Mouse (Mus musculus) hindbrain, embryonic 10.5 days (tissue): ENCODE results near the gene Cntd1. TPM values are rescaled to one million over a fixed set of nuclear protein-coding genes. Genes with fewer than 3 reads are reported as not detected.
A peak's percentile ranks its signal among the peaks of the same experiment; 100 is the strongest.

ENCODE experiments used
- DNase-seq: peaks from one replicate; pipeline ENCODE4 v3.0.0-alpha.2; 2017; ENCODE audit warnings: low spot score
- H3K27ac ChIP-seq: fragments of 300-500 bp; sonication (generic); 2 replicates; pipeline ENCODE4 v1.5.1; 2016; ENCODE audit warnings: mild to moderate bottlenecking, moderate library complexity
- H3K27me3 ChIP-seq: fragments of 300-500 bp; sonication (generic); 2 replicates; pipeline ENCODE4 v1.6.1; 2016; ENCODE audit warnings: mild to moderate bottlenecking; ENCODE audit not compliant: poor library complexity, insufficient read depth, severe bottlenecking
- H3K36me3 ChIP-seq: fragments of 300-500 bp; sonication (generic); 2 replicates; pipeline ENCODE4 v1.6.1; 2016; ENCODE audit warnings: mild to moderate bottlenecking, moderate library complexity
- H3K4me1 ChIP-seq: fragments of 300-500 bp; sonication (generic); replicated peaks from 2 replicates; pipeline ENCODE4 v1.6.1; 2016; ENCODE audit warnings: mild to moderate bottlenecking
- H3K4me3 ChIP-seq: fragments of 300-500 bp; sonication (generic); 2 replicates; pipeline ENCODE4 v1.5.1; 2016; ENCODE audit warnings: mild to moderate bottlenecking, moderate library complexity
- H3K9me3 ChIP-seq: fragments of 300-500 bp; sonication (generic); 2 replicates; pipeline ENCODE4 v1.6.1; 2016; ENCODE audit warnings: mild to moderate bottlenecking, moderate library complexity
- WGBS: fragments of 180-500 bp; shearing (Covaris S2); methylation state at CpG from one replicate; pipeline ENCODE4 v1.1.7; 2016; 5-methylcytosine and 5-hydroxymethylcytosine counted together
- polyA plus RNA-seq: library from polyadenylated mRNA; unstranded; fragments of >200 nt; fragmentation: Nextera tagmentation; extraction: Ambion mirVana; gene quantifications from 2 replicates; pipeline ENCODE4 v1.2.1, GENCODE M21; 2016

Cntd1 gene
- polyA plus RNA-seq, 1 experiment from 2014 or later: 0.95 TPM

DNA sequence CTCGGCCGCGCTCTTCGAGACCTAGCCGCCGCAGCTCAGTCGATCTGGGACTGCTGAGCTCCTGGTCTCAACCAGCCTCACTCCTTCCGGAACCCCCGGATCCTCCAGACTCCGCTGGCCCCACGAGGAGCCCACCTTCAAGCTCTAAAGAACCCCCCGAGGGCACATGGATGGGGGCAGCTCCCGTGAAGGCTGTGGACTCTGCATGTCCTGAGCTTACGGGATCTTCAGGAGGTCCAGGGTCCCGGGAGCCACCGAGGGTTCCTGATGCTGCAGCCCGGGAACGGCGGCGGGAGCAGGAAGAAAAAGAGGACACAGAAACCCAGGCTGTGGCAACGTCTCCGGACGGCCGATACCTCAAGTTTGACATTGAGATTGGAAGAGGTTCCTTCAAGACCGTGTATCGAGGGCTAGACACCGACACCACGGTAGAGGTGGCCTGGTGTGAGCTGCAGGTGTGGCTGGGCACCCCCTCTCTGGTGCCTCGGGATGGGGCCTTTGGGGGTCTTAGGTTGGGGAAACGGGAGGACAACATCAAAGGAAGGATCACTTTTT is 17.9 kb upstream of the Cntd1 start:
- Histone ChIP-seq H3K9me3 (no peaks in the 10 kb centered on the region), H3K36me3 (peaks cover 27% of the 10 kb centered on the region), H3K4me3 (peak overlapping the region; percentile 66), H3K4me1 (peaks cover 70% of the 10 kb centered on the region), H3K27ac (peak overlapping the region; percentile 85), H3K27me3 (peaks cover 52% of the 10 kb centered on the region)
- no peak for DNase-seq
- WGBS: under 1% methylated on average over 30 of the region's 30 CpGs

DNA sequence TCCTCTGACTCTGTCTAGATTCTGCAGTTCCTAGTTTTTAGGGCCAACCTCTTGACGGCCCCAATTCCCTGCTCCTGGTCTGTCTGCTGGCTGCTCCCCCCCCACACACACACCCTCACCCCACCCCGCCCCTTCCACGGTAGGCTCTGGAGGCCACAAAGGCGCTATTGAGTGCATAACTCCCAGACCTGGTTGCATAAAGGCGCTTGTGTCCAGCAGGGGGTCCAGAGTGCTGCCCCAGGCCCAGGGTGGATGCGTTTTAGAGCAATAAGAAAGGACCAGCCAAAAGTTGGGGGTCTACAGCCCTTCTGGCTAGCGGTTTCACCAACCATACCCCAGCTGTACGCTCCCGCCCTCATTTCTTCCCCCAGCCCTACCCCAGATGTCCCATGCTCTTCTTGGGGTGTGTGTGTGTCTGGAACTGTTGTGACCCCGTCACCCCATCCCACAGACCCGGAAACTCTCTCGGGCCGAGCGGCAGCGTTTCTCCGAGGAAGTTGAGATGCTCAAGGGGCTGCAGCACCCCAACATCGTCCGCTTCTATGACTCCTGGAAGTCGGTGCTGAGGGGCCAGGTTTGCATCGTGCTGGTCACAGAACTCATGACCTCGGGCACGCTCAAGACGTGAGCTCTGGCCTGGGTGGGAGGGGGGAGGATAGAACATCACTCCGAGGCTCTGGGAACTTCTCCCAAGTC is 16.4 kb upstream of the Cntd1 start:
- WGBS: under 1% methylated on average over 24 of the region's 24 CpGs
- DNase-seq: peak; percentile 51
- Histone ChIP-seq H3K27ac (peak overlapping the region; percentile 54), H3K4me3 (peak overlapping the region; percentile 66), H3K4me1 (peaks cover 73% of the 10 kb centered on the region), H3K9me3 (no peaks in the 10 kb centered on the region), H3K27me3 (peaks cover 65% of the 10 kb centered on the region), H3K36me3 (peaks cover 15% of the 10 kb centered on the region)

DNA sequence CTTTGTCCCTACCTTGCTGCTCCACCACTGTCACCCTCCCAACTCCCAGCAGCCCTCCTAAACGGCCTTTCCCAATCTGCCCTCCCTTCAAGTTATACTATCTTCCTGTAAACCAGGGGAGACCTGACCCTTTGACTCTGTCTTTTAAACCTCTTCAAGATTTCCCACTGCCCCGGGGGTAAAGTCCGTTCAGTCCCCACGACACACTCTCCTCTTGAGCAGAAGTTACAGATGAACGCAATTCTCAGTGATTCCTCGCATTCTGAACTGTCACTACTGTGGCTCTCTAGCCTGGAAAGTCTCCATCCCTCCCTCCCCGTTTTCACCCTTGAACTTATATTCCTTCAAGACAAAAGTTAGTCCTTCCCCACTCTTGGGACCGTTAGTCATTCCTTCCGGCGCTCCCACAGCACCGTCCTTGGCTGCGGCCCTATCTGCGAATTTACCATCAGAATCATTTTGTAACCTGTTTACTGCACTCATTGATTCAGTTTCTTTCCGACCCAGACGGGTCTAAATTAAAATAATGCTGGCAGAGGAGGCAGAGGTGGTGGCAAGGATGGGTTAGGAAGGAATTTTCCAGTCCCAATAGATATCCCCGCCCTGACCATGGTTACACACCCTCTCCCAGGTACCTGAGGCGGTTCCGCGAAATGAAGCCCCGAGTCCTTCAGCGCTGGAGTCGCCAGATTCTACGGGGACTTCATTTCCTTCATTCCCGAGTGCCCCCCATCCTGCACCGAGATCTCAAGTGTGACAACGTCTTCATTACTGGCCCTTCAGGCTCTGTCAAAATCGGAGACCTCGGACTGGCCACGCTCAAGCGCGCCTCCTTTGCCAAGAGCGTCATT is 15.4 kb upstream of the Cntd1 start:
- Histone ChIP-seq H3K27me3 (peaks cover 72% of the 10 kb centered on the region), H3K4me3 (peak overlapping the region; percentile 66), H3K27ac (no peak overlapping the region)

DNA sequence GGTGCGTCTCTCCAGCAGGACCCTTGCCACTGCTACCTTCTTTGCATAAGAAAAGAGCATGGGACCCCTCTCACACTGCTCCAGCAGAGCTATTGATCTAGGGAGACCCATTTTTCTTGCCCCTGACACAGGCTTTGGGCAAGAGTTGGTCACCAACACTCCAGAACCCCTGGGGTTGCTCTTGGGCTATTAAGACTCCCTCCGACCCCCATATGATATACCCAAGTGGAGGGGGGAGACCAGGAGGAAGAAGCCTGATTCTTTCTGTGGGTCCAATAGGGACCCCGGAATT is 14.9 kb upstream of the Cntd1 start:
- Histone ChIP-seq H3K27me3 (peaks cover 78% of the 10 kb centered on the region), H3K4me1 (peaks cover 69% of the 10 kb centered on the region), H3K4me3 (peak overlapping the region; percentile 66), H3K27ac (no peak overlapping the region), H3K9me3 (no peaks in the 10 kb centered on the region), H3K36me3 (peaks cover 5% of the 10 kb centered on the region; the same call in 1 of the 2 replicates)
- WGBS: 10% methylated on average over 3 of the region's 3 CpGs
- no peak for DNase-seq

More for the DNA sequence above, 15.4 kb upstream of the Cntd1 start:
- peak; percentile 45 for DNase-seq
- H3K4me1 ChIP-seq: peaks cover 73% of the 10 kb centered on the region
- H3K9me3 ChIP-seq: no peaks in the 10 kb centered on the region
- peaks cover 11% of the 10 kb centered on the region for H3K36me3 ChIP-seq
- 3% methylated on average over 32 of the region's 32 CpGs for WGBS

DNA sequence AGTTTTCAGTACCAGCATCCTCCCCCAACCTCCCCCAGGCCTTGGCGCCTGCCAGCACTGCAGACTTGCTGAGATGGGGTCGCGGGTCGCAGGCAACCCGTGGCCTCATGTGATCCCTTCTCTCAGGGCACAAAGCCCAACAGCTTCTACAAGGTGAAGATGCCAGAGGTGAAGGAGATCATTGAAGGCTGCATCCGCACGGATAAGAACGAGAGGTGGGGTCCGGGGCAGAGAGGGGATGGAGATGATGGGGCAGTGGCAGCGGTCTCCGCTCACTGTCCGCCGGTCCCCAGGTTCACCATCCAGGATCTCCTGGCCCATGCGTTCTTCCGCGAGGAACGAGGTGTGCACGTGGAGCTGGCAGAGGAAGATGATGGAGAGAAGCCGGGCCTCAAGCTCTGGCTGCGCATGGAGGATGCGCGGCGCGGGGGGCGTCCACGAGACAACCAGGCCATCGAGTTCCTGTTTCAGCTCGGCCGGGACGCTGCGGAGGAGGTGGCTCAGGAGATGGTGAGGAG is 13.8 kb upstream of the Cntd1 start:
- peak; percentile 53 for DNase-seq
- 2% methylated on average over 31 of the region's 31 CpGs for WGBS
- peak overlapping the region; percentile 53 for H3K4me3 ChIP-seq
- H3K36me3 ChIP-seq: no peaks in the 10 kb centered on the region
- H3K4me1 ChIP-seq: peaks cover 66% of the 10 kb centered on the region
- peak overlapping the region; percentile 69 for H3K27ac ChIP-seq
- H3K27me3 ChIP-seq: peaks cover 80% of the 10 kb centered on the region
- no peaks in the 10 kb centered on the region for H3K9me3 ChIP-seq

DNA sequence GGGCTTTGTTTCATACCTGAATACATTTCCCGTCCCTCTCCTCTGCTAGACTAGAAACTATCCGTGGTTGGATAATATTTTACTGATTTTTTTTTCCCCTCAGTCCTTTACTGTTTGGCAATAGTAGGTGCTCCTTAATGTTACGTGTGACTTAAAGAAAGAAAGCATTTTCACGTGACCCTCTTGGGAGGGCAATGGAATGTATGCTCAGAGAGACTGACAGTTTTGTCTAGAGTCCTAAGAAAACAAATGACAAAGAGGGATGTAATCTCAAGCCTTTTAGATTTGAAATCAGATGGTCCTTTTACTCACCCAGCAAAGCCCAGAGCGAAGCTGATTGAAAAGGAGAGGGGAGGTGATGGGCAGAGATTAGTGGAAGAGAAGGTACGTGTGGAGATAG is 12.9 kb upstream of the Cntd1 start:
- 0 out of 2 replicates have a peak overlapping the region, but pooled peaks have one; percentile 53 for H3K4me3 ChIP-seq
- no peak overlapping the region for H3K27ac ChIP-seq
- WGBS: 18% methylated on average over 6 of the region's 6 CpGs
- H3K9me3 ChIP-seq: no peaks in the 10 kb centered on the region
- H3K36me3 ChIP-seq: no peaks in the 10 kb centered on the region
- peaks cover 77% of the 10 kb centered on the region for H3K27me3 ChIP-seq
- H3K4me1 ChIP-seq: peaks cover 58% of the 10 kb centered on the region
- DNase-seq: no peak

DNA sequence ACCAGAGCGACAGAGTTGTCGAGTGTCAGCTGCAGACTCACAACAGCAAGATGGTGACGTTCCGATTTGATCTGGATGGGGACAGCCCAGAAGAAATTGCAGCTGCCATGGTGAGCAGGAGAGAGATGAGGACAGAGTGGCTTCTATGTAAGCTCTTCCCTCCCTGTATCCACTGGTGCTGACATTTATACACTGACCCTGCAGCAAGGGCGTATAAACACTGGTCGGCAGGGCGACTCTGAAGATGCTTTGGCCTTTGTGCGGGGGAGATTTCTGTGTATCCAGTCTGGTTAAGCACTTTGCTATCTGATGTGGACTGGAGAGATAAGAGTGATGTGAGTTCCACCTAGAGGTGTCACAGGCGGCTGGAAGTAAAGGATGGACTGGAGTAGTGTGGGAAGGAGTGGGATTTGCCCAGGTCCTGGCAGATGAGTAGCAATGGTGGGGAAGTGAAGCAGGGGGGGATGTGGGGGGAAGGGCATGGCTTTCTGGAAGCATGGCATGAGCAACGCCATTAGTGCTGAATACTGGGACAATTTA is 9.2 kb upstream of the Cntd1 start:
- peak; percentile 39 for DNase-seq

DNA sequence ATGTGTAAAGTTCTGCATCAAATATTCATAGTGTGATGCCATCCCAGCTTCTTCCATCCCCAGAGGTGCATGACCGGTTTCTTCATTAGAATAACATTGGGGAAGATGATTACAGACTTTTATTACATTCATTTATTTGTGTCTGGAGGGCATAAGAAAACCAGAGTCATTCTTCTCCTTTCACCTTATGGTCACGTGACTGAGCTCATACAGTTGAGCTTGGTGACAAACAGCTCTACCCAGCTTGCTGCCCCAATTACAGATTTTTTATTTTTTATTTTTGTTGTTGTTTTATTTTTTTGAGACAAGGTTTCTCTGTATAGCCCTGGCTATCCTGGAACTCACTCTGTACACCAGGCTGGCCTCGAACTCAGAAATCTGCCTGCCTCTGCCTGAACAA is 6.4 kb upstream of the Cntd1 start:
- H3K4me1 ChIP-seq: peaks cover 30% of the 10 kb centered on the region
- DNase-seq: no peak
- H3K27ac ChIP-seq: no peak overlapping the region
- no peak overlapping the region for H3K4me3 ChIP-seq
- peaks cover 16% of the 10 kb centered on the region for H3K36me3 ChIP-seq
- H3K9me3 ChIP-seq: no peaks in the 10 kb centered on the region
- peaks cover 36% of the 10 kb centered on the region for H3K27me3 ChIP-seq
- 87% methylated on average over 3 of the region's 3 CpGs for WGBS

More for the DNA sequence above, 9.2 kb upstream of the Cntd1 start:
- 34% methylated on average over 10 of the region's 10 CpGs for WGBS
- no peaks in the 10 kb centered on the region for H3K36me3 ChIP-seq
- H3K4me3 ChIP-seq: 0 out of 2 replicates have a peak overlapping the region, but pooled peaks have one; percentile 18
- peaks cover 41% of the 10 kb centered on the region for H3K27me3 ChIP-seq
- peaks cover 24% of the 10 kb centered on the region for H3K4me1 ChIP-seq
- H3K27ac ChIP-seq: no peak overlapping the region; the same call in 1 of the 2 replicates
- no peaks in the 10 kb centered on the region for H3K9me3 ChIP-seq

DNA sequence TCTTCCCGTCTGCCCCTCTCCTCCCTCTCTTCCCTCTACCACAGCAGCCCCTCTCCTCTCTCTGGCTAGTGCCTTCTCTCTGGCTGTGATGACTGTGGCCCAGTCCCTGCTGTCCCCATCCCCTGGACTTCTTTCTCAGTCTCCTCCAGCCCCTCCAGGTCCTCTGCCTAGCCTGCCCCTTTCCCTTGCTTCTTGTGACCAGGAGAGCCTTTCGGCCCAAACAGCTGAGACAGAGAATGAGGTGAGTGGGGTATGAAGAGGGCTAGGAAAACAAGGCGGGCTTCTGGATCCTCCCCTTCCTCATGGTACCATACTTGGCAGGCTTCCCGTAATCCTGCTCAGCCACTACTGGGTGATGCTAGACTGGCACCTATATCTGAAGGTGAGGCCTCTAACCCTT is 3.5 kb upstream of the Cntd1 start:
- Histone ChIP-seq H3K4me1 (peaks cover 39% of the 10 kb centered on the region), H3K27ac (no peak overlapping the region), H3K9me3 (no peaks in the 10 kb centered on the region), H3K27me3 (peaks cover 33% of the 10 kb centered on the region), H3K4me3 (no peak overlapping the region), H3K36me3 (peaks cover 16% of the 10 kb centered on the region)
- no peak for DNase-seq
- WGBS: 76% methylated on average over 4 of the region's 4 CpGs

DNA sequence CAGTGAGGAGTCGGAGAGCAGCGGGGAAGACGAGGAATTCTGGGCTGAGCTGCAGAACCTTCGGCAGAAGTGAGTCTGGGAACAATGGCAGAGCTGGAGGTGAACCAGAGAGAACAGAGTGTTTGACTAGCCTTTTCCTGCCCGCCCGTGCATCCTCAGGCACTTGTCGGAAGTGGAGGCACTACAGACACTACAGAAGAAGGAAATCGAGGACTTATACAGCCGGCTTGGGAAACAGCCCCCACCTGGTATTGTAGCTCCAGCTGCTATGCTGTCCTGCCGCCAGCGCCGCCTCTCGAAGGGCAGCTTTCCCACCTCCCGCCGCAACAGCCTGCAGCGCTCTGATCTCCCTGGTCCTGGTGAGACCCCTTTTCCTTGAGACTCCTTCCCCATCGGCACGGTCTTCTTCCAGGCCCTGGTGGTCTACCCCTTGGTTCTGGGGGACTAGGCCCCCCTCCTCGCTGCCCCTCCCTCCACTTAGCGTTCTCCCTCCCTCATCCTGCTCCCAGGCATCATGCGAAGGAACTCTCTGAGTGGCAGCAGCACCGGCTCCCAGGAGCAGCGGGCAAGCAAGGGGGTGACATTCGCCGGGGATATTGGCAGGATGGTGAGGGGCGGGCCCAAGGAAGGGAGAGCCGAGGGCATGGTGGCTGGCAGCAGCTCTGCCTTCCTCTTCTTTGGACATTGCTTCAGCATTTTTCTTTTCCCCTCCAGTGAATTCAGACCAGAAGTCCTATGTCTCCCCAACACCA is 2.3 kb upstream of the Cntd1 start:
- no peak for DNase-seq
- H3K9me3 ChIP-seq: no peaks in the 10 kb centered on the region
- peaks cover 39% of the 10 kb centered on the region for H3K4me1 ChIP-seq
- H3K36me3 ChIP-seq: peaks cover 16% of the 10 kb centered on the region
- H3K4me3 ChIP-seq: peak overlapping the region; percentile 86
- WGBS: 24% methylated on average over 27 of the region's 27 CpGs
- H3K27me3 ChIP-seq: peaks cover 43% of the 10 kb centered on the region
- H3K27ac ChIP-seq: peak overlapping the region; percentile 42; the same call in 1 of the 2 replicates

DNA sequence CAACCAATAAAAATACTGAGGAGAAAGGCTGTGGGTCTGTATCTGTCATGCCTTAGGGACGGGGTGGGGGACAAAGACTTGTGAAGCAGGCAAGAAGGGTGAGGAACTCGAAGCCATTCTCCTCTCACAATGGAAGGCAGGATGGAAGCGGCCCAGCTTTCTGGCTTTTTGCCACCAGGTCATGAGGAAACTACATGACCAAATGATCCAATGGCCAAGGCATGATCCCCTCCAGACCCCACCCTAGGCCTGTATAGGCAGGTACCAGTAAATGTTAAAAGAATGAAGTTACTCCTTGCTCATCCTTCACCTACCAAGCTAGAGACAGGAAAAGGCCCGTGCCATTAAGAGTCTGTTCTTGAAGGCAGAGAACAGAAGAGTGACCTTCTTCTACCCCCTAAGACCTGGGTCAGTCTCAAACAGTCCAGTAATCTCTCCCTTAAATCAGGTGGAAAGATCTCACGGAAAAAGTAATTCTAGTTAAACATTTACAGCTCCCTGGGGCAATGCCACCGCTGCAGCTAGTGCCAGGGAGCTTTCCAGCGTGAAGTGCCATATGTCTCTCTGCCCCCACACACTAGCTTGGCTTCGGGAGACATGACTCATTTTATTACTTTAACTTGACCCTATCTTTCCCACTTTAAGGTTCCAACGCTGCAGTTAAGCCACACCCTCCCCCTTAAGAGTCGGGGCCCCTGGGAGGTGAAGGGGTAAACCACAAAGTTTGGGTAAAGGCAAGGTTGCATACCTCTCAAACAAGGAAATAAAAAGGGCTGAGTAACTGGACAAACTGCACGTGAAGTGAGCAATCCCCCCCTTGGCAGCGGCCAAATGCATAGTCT is 1.2 kb upstream of the Cntd1 start:
- Histone ChIP-seq H3K9me3 (no peaks in the 10 kb centered on the region), H3K36me3 (peaks cover 16% of the 10 kb centered on the region), H3K27me3 (peaks cover 43% of the 10 kb centered on the region), H3K4me1 (peaks cover 39% of the 10 kb centered on the region), H3K4me3 (peak overlapping the region; percentile 86), H3K27ac (peak overlapping the region; percentile 93)
- WGBS: 76% methylated on average over 12 of the region's 12 CpGs
- DNase-seq: no peak
